Mouse (Mus musculus) limb, embryonic 14.5 days (tissue): Measurements from ENCODE around the gene Rph3al. TPM values are rescaled to one million over a fixed set of nuclear protein-coding genes. Genes with fewer than 3 reads are reported as not detected.

ENCODE experiments used
- ATAC-seq: fragments of 200-750 bp; cut with Nextera tagmentation; 2 replicates; pipeline ENCODE4 v1.8.0; 2017; ENCODE audit warnings: low read depth, moderate number of reproducible peaks, moderate TSS enrichment; ENCODE audit not compliant: low FRiP score
- DNase-seq: peaks from one replicate; pipeline ENCODE4 v3.0.0-alpha.2; 2015; ENCODE audit warnings: low spot score
- H3K27ac ChIP-seq: fragments of 300-500 bp; sonication (generic); replicated peaks from 2 replicates; pipeline ENCODE4 v1.5.1; 2014; ENCODE audit warnings: low read depth, mild to moderate bottlenecking, low read length, moderate library complexity, mixed read lengths
- H3K27me3 ChIP-seq: fragments of 300-500 bp; sonication (generic); 2 replicates; pipeline ENCODE4 v1.6.1; 2014; ENCODE audit warnings: low read length, mixed read lengths; ENCODE audit not compliant: control insufficient read depth, insufficient read depth
- H3K36me3 ChIP-seq: fragments of 300-500 bp; sonication (generic); 2 replicates; pipeline ENCODE4 v1.6.1; 2014; ENCODE audit warnings: mild to moderate bottlenecking, low read length, moderate library complexity, mixed read lengths; ENCODE audit not compliant: control insufficient read depth, insufficient read depth
- H3K4me1 ChIP-seq: fragments of 300-500 bp; sonication (generic); 2 replicates; pipeline ENCODE4 v1.6.1; 2014; ENCODE audit warnings: antibody characterized with exemption, low read length, mixed read lengths; ENCODE audit not compliant: control insufficient read depth, insufficient read depth
- H3K4me2 ChIP-seq: fragments of 300-500 bp; sonication (generic); replicated peaks from 2 replicates; pipeline ENCODE4 v1.6.1; 2014; ENCODE audit warnings: low read depth, mild to moderate bottlenecking, low read length, moderate library complexity; ENCODE audit not compliant: severe bottlenecking
- H3K4me3 ChIP-seq: fragments of 300-500 bp; sonication (generic); replicated peaks from 2 replicates; pipeline ENCODE4 v1.5.1; 2014; ENCODE audit warnings: low read length
- H3K9ac ChIP-seq: fragments of 300-500 bp; sonication (generic); 2 replicates; pipeline ENCODE4 v1.6.1; 2014; ENCODE audit warnings: mild to moderate bottlenecking, low read depth, low read length, moderate library complexity; ENCODE audit not compliant: severe bottlenecking
- H3K9me3 ChIP-seq: fragments of 300-500 bp; sonication (generic); 2 replicates; pipeline ENCODE4 v1.6.1; 2016; ENCODE audit warnings: low read length; ENCODE audit not compliant: control insufficient read depth
- POLR2A ChIP-seq: fragments of 200-500 bp; IDR thresholded peaks from 2 replicates; pipeline ENCODE4 v1.8.0; 2012; ENCODE audit warnings: inconsistent platforms, mild to moderate bottlenecking, moderate library complexity, borderline replicate concordance; ENCODE audit not compliant: insufficient read depth, insufficient read length; ENCODE audit errors: extremely low read depth
- WGBS: fragments of 180-500 bp; shearing (Covaris S2); extraction: QIAGEN DNeasy Blood & Tissue Kit; methylation state at CpG from one replicate; pipeline ENCODE4 v1.1.7; 2014; 5-methylcytosine and 5-hydroxymethylcytosine counted together
- polyA plus RNA-seq, 2 experiments: library from polyadenylated mRNA; depleted of rRNA in 1 of 2; stranded (reverse) in 1 of 2; unstranded in 1 of 2; fragments of >200 nt; fragmentation: Nextera tagmentation in 1 of 2; extraction: Ambion mirVana in 1 of 2; gene quantifications; 2 replicates each; pipeline versions ENCODE4 v1.2.1 to v1.2.3; 2012 to 2014

The Rph3al gene
- polyA plus RNA-seq, 2 experiments = 2.2 to 2.4 TPM

DNA sequence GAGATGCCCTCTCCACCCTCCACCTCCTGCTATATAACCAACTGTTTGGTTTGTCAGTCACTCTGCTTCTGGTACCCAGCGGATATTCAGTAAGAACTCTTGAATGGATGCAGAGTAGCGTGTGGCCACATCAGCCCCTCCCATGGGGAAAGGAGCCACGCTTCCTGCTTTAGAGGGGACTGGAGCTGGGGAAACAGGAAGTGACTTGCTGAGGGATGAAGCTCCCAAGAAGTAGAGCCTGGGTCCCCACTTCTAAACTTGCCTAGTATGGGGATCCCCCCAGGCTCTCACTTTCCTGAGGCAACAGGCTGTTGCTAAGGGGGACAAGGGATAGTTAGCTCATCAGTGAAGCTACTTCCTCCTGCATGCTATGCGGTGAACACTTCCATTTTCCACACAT lies 30.8 kb downstream of the Rph3al start:
- ATAC-seq (no peak), DNase-seq (no peak)
- no peak overlapping the region for H3K4me2 ChIP-seq
- H3K9me3 ChIP-seq = no peaks in the 10 kb centered on the region; the same call in 1 of the 2 replicates
- H3K4me1 ChIP-seq = no peaks in the 10 kb centered on the region
- no peak for TF ChIP-seq POLR2A
- no peak overlapping the region for H3K4me3 ChIP-seq
- H3K27me3 ChIP-seq = no peaks in the 10 kb centered on the region
- no peaks in the 10 kb centered on the region for H3K36me3 ChIP-seq
- no peak overlapping the region for H3K9ac ChIP-seq
- 87% methylated on average over 4 of the region's 4 CpGs for WGBS
- no peak overlapping the region for H3K27ac ChIP-seq

DNA sequence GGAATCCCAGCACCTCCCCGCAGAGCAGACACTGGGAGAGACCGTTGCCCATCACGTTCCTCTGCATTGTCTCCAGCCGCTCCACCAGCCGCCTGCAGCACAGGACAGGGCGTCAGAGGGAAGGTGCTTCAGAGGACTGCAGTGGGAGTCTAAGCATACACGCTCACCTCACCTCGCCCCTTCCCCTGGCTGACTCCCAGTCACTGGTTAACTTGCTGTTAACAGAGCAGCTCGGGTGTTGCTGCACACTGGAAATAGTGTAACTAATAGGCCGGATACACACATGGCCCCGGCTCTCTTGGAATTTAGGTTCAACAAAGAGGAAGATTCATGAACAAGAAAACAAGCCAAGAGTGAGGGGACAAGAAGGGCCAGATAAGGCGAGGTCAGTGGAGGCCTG lies 31.7 kb downstream of the Rph3al start:
- ATAC-seq (no peak), DNase-seq (no peak)
- Histone ChIP-seq H3K9ac (no peak overlapping the region), H3K4me3 (no peak overlapping the region), H3K27me3 (no peaks in the 10 kb centered on the region), H3K4me2 (no peak overlapping the region), H3K9me3 (no peaks in the 10 kb centered on the region; the same call in 1 of the 2 replicates), H3K36me3 (no peaks in the 10 kb centered on the region), H3K27ac (no peak overlapping the region), H3K4me1 (no peaks in the 10 kb centered on the region)
- WGBS = 58% methylated on average over 12 of the region's 12 CpGs
- no peak for TF ChIP-seq POLR2A

DNA sequence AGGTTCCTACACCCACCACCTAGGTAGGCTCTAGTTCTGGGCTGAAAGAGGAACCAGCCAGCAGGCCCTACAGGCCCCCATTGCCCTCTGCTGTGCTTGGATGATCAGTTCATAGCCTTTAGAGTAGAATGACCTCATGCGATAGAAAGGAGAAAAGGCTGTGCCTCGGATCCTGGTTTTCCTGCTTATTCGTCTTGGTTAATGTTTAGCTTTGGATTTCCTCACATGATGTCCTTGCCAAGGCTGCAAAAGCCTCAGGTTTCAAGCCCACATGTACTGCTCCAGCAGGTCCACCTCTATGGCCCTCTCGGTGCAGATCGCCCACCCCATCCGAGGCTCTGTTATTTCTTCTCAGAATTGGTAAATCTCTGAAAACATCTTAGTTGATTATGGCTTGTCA lies 33.2 kb downstream of the Rph3al start:
- Histone ChIP-seq H3K4me3 (no peak overlapping the region), H3K27me3 (no peaks in the 10 kb centered on the region), H3K36me3 (no peaks in the 10 kb centered on the region), H3K4me2 (no peak overlapping the region), H3K9me3 (no peaks in the 10 kb centered on the region; the same call in 1 of the 2 replicates), H3K4me1 (no peaks in the 10 kb centered on the region), H3K27ac (no peak overlapping the region), H3K9ac (no peak overlapping the region)
- WGBS = 79% methylated on average over 6 of the region's 6 CpGs
- ATAC-seq (no peak), DNase-seq (no peak)
- TF ChIP-seq POLR2A = no peak

DNA sequence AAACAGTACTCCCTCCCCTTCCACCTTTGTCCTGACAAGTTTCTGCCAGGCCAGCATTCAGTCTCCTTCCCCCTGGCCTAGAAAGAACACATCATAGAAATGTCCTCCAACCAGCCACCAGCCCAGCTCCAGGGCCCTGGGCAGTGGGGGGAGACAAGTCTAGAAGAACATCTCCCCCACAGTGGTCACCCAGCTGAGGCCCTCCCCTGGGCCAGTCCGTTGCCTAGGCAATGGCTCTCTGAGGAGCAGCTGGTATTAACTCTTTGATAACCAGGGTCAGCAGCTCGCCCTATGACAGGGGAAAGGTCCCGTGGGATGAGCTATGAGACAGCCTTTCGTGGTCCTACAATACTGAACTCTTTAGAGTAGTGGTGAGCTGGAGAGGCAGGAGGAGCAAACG lies 33.7 kb downstream of the Rph3al start:
- no peak overlapping the region for H3K4me2 ChIP-seq
- no peak overlapping the region for H3K9ac ChIP-seq
- DNase-seq (no peak), ATAC-seq (no peak)
- 33% methylated on average over 5 of the region's 5 CpGs for WGBS
- H3K4me1 ChIP-seq = no peaks in the 10 kb centered on the region
- no peak overlapping the region for H3K27ac ChIP-seq
- no peak overlapping the region for H3K4me3 ChIP-seq
- no peaks in the 10 kb centered on the region for H3K27me3 ChIP-seq
- H3K36me3 ChIP-seq = no peaks in the 10 kb centered on the region
- no peaks in the 10 kb centered on the region; the same call in 1 of the 2 replicates for H3K9me3 ChIP-seq
- no peak for TF ChIP-seq POLR2A

GRCm38 (mm10) chr11:75903486-75903885 lies 34.7 kb downstream of the Rph3al start:
- Histone ChIP-seq H3K4me3 (no peak overlapping the region), H3K9ac (no peak overlapping the region), H3K36me3 (no peaks in the 10 kb centered on the region), H3K4me2 (no peak overlapping the region), H3K27ac (no peak overlapping the region), H3K9me3 (no peaks in the 10 kb centered on the region; the same call in 1 of the 2 replicates), H3K4me1 (no peaks in the 10 kb centered on the region), H3K27me3 (no peaks in the 10 kb centered on the region)
- no peak for DNase-seq
- no peak for TF ChIP-seq POLR2A
- no peak for ATAC-seq
- WGBS = 74% methylated on average over 3 of the region's 3 CpGs

DNA sequence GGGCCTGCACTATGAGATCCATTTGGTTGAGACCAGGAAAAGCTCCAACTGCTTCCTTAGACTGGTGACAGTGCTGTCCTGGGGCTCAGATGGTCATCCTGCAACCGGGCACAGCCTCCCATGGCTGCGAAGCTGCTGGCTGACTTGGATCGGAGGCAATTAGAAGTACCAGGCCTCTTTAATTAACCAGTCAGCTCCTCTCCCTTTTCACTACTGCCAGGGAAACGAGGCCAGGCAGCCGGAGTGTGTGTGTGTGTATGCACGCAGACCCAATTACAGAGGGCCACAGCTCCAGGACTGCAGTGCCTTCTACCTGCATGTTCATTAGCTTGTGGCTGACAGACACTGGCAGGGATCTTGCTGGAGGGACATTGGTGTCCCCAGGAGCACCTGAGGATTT lies 36.9 kb downstream of the Rph3al start:
- ATAC-seq = no peak
- 43% methylated on average over 6 of the region's 6 CpGs for WGBS

More for the DNA sequence above, 36.9 kb downstream of the Rph3al start:
- Histone ChIP-seq H3K9me3 (no peaks in the 10 kb centered on the region; the same call in 1 of the 2 replicates), H3K4me2 (no peak overlapping the region), H3K27ac (no peak overlapping the region), H3K4me3 (no peak overlapping the region), H3K36me3 (no peaks in the 10 kb centered on the region), H3K4me1 (no peaks in the 10 kb centered on the region), H3K27me3 (no peaks in the 10 kb centered on the region), H3K9ac (no peak overlapping the region)
- DNase-seq = no peak
- no peak for TF ChIP-seq POLR2A
